Mouse (Mus musculus) liver, embryonic 15.5 days (tissue): Measurements from ENCODE around the gene G6pc2. TPM values are rescaled to one million over a fixed set of nuclear protein-coding genes. Genes with fewer than 3 reads are reported as not detected.

Source experiments
- ATAC-seq: fragments of 200-750 bp; cut with Nextera tagmentation; 2 replicates; pipeline ENCODE4 v1.8.0; 2017; ENCODE audit warnings: moderate number of reproducible peaks, mild to moderate bottlenecking, moderate library complexity; ENCODE audit not compliant: insufficient read depth
- H3K27ac ChIP-seq: fragments of 300-500 bp; sonication (generic); replicated peaks from 2 replicates; pipeline ENCODE4 v1.5.1; 2015; ENCODE audit warnings: mild to moderate bottlenecking, inconsistent platforms
- H3K27me3 ChIP-seq: fragments of 300-500 bp; sonication (generic); 2 replicates; pipeline ENCODE4 v1.6.1; 2015; ENCODE audit warnings: mild to moderate bottlenecking, inconsistent platforms
- H3K36me3 ChIP-seq: fragments of 300-500 bp; sonication (generic); replicated peaks from 2 replicates; pipeline ENCODE4 v1.6.1; 2015; ENCODE audit warnings: moderate library complexity, mild to moderate bottlenecking, inconsistent platforms
- H3K4me1 ChIP-seq: fragments of 300-500 bp; sonication (generic); replicated peaks from 2 replicates; pipeline ENCODE4 v1.6.1; 2015; ENCODE audit warnings: inconsistent platforms
- H3K4me2 ChIP-seq: fragments of 300-500 bp; sonication (generic); 2 replicates; pipeline ENCODE4 v1.6.1; 2015; ENCODE audit warnings: moderate library complexity, mild to moderate bottlenecking, inconsistent platforms
- H3K4me3 ChIP-seq: fragments of 300-500 bp; sonication (generic); replicated peaks from 2 replicates; pipeline ENCODE4 v1.5.1; 2015; ENCODE audit warnings: mild to moderate bottlenecking, inconsistent platforms
- H3K9ac ChIP-seq: fragments of 300-500 bp; sonication (generic); 2 replicates; pipeline ENCODE4 v1.6.1; 2015; ENCODE audit warnings: moderate library complexity, mild to moderate bottlenecking, inconsistent platforms
- H3K9me3 ChIP-seq: fragments of 300-500 bp; sonication (generic); replicated peaks from 2 replicates; pipeline ENCODE4 v1.6.1; 2016; ENCODE audit warnings: inconsistent platforms
- WGBS: fragments of 180-500 bp; shearing (Covaris S2); methylation state at CpG from one replicate; pipeline ENCODE4 v1.1.7; 2015; ENCODE audit warnings: mixed read lengths; ENCODE audit not compliant: insufficient replicate concordance; 5-methylcytosine and 5-hydroxymethylcytosine counted together
- polyA plus RNA-seq: library from polyadenylated mRNA; unstranded; fragments of >200 nt; fragmentation: Nextera tagmentation; extraction: Ambion mirVana; gene quantifications from 2 replicates; pipeline ENCODE4 v1.2.1, GENCODE M21; 2015

G6pc2 gene
- not detected in 2 replicates for polyA plus RNA-seq

GRCm38 (mm10) chr2:69210773-69211172 lies at the start of gene G6pc2:
Gene G6pc2, plus strand, starts transcription at chr2:69211073.
- Histone ChIP-seq H3K36me3 (no peaks in the 10 kb centered on the region), H3K9ac (no peak within 1 kb of the TSS), H3K9me3 (no peaks in the 10 kb centered on the region), H3K4me3 (no peak within 1 kb of the TSS), H3K27me3 (no peaks in the 10 kb centered on the region), H3K4me2 (no peak within 1 kb of the TSS), H3K4me1 (peaks cover 3% of the 10 kb centered on the region; the same call in 1 of the 2 replicates), H3K27ac (no peak within 1 kb of the TSS)
- ATAC-seq, result no peak
- WGBS, result 68% methylated on average over 7 of the region's 7 CpGs

DNA sequence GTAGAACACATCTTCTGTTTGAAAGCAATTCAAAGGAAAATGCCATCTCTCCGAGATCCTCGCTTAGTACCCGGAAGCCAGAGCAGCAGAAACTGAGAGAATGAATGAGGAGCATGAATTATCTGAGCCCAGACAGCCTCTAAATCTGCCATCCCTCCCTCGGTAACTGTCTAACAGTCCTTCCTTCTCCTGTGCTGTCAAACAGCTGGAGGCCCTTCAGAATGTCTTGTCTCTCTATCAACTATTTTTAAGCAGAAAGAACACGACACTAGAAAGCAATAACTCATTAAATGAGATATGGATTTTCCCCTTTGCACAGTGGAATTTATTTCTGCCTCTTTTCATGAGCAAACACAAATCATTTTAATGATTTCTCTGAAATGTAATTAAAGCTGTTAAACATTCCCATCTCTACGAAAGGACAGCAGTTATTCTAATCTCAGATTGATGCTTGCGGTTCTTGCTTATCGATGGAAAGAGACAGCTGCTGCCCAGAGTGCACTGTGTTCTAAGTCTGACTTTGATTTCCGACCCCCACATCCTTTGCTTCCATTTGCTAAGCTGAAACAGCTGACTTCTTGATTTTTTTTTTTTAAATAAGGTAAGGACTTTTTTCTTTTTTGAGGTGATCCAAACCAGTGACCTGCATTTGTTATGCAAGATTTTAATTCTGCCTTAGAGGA lies 40.3 kb upstream of the G6pc2 start:
- no peak overlapping the region for H3K4me3 ChIP-seq
- WGBS, result 58% methylated on average over 9 of the region's 9 CpGs
- ATAC-seq, result no peak

DNA sequence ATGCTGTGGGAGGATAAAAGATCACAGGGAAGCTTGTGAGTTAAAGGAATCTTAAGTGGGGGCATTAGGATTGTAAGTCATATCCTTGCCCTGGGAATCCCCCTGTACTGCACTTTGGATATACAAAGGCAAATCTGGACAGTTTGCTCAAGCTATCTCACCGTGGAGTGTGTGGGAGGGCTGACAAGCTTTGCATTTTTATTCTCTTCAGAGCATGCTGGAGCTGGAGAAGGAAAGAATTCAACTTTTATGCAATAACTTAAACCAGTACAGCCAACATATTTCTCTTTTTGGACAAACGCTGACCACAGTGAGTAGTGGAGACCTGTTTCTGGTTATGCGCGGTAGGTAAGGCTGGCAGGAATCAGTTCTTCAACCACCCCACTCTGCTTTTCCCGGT lies 35.6 kb upstream of the G6pc2 start:
- no peaks in the 10 kb centered on the region for H3K4me1 ChIP-seq
- no peaks in the 10 kb centered on the region for H3K9me3 ChIP-seq
- no peak overlapping the region for H3K4me2 ChIP-seq
- no peaks in the 10 kb centered on the region for H3K27me3 ChIP-seq
- H3K27ac ChIP-seq, result no peak overlapping the region
- H3K9ac ChIP-seq, result no peak overlapping the region
- H3K4me3 ChIP-seq, result no peak overlapping the region
- H3K36me3 ChIP-seq, result no peaks in the 10 kb centered on the region; the same call in 1 of the 2 replicates
- WGBS, result 80% methylated on average over 5 of the region's 5 CpGs
- ATAC-seq, result no peak

More for the DNA sequence above, 40.3 kb upstream of the G6pc2 start:
- H3K4me1 ChIP-seq, result no peaks in the 10 kb centered on the region
- H3K9me3 ChIP-seq, result no peaks in the 10 kb centered on the region
- no peak overlapping the region for H3K9ac ChIP-seq
- H3K36me3 ChIP-seq, result no peaks in the 10 kb centered on the region
- H3K27me3 ChIP-seq, result no peaks in the 10 kb centered on the region
- H3K27ac ChIP-seq, result no peak overlapping the region
- H3K4me2 ChIP-seq, result no peak overlapping the region

DNA sequence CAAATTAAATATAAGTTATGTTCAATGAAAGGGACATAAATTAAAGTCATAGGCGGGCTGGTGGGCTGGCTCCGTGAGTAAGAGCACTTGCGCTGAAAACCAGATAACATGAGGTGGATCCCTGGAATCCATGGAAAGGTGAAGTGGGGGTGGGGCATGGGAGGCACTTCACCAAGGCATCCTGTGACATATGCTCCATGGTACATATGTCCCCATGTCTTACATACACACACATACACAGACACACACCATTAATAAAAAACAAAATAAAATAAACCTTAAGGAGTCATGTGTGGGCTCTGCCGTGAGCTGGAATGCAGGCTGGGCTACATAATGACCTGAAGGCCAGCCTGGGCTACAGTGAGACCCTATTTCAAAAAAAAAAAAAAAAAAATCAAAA lies 31.2 kb upstream of the G6pc2 start:
- Histone ChIP-seq H3K9ac (no peak overlapping the region), H3K4me1 (no peaks in the 10 kb centered on the region), H3K9me3 (no peaks in the 10 kb centered on the region), H3K4me2 (no peak overlapping the region), H3K27me3 (no peaks in the 10 kb centered on the region), H3K36me3 (peaks cover 7% of the 10 kb centered on the region), H3K27ac (no peak overlapping the region), H3K4me3 (no peak overlapping the region)
- no peak for ATAC-seq
- WGBS, result 84% methylated on average over 4 of the region's 4 CpGs

DNA sequence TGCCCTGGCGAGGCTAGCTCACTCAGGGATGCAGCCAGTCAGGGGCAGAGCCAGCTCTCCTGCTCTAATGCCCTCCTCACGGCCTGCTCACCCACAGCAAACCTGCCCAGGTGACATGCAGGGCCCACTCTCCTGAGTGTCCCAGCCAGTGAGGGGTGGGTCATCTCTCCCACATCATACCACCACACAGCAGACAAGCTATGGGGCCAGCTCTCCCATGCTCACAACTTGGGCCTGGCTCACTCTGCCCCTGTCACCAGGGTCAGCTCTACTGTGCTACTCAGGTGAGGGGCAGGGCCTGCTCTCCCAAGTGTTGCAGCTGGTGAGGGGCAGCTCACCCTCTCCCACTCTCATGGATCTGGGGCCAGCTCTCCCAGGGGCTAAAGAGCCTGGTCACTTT lies 22.9 kb upstream of the G6pc2 start:
- H3K27ac ChIP-seq, result no peak overlapping the region
- no peak for ATAC-seq
- H3K36me3 ChIP-seq, result peaks cover 49% of the 10 kb centered on the region
- 72% methylated on average over 2 of the region's 2 CpGs for WGBS
- peaks cover 6% of the 10 kb centered on the region; the same call in 1 of the 2 replicates for H3K4me1 ChIP-seq
- no peaks in the 10 kb centered on the region for H3K9me3 ChIP-seq
- H3K4me2 ChIP-seq, result no peak overlapping the region
- no peak overlapping the region for H3K9ac ChIP-seq
- H3K27me3 ChIP-seq, result no peaks in the 10 kb centered on the region
- no peak overlapping the region for H3K4me3 ChIP-seq

DNA sequence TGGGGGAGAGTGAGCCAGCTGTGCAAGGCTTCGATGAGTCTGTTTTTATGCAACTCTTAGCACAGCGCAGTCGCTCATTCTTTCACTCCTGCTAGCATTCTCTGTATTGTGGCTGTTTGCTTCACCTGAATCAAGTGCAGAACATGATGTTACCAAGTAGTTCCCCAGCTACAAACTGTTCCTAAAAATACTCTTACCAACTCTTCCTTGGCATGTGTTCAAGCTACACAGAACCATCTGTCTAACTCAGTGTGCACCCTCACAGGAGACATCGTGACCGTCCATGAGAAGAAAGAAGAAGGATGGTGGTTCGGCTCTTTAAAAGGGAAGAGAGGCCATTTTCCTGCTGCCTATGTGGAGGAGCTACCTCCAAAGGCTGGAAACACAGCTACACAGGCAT lies 22.1 kb upstream of the G6pc2 start:
- Histone ChIP-seq H3K4me2 (no peak overlapping the region), H3K9ac (no peak overlapping the region), H3K27ac (no peak overlapping the region), H3K36me3 (peaks cover 56% of the 10 kb centered on the region), H3K27me3 (no peaks in the 10 kb centered on the region), H3K4me1 (peaks cover 6% of the 10 kb centered on the region; the same call in 1 of the 2 replicates), H3K9me3 (no peaks in the 10 kb centered on the region), H3K4me3 (no peak overlapping the region)
- ATAC-seq, result no peak
- 65% methylated on average over 6 of the region's 6 CpGs for WGBS

DNA sequence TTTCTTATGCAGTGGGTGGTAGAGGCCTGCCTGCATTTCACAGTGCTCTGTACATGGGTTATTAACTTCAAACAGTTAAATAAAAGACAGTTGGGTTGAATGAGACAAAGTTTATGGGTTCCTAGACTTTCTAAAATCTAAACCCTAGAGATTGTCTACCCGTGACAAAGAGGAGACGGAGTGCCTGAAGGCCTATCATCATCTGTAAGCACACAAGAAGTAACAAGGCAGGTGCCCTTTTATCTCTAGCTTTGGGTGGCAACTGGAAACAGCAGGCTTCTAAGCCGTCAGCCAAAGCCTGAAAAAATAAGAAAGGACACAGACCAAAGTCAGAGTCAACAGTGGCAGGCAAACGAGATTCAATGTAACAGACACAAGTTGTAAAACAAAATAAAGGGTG lies 21.7 kb upstream of the G6pc2 start:
- H3K27ac ChIP-seq, result no peak overlapping the region
- no peak overlapping the region for H3K4me3 ChIP-seq
- no peak overlapping the region for H3K4me2 ChIP-seq
- no peaks in the 10 kb centered on the region for H3K9me3 ChIP-seq
- H3K9ac ChIP-seq, result no peak overlapping the region
- peaks cover 61% of the 10 kb centered on the region for H3K36me3 ChIP-seq
- no peaks in the 10 kb centered on the region for H3K27me3 ChIP-seq
- H3K4me1 ChIP-seq, result peaks cover 6% of the 10 kb centered on the region; the same call in 1 of the 2 replicates
- no peak for ATAC-seq
- 39% methylated on average over 4 of the region's 4 CpGs for WGBS

DNA sequence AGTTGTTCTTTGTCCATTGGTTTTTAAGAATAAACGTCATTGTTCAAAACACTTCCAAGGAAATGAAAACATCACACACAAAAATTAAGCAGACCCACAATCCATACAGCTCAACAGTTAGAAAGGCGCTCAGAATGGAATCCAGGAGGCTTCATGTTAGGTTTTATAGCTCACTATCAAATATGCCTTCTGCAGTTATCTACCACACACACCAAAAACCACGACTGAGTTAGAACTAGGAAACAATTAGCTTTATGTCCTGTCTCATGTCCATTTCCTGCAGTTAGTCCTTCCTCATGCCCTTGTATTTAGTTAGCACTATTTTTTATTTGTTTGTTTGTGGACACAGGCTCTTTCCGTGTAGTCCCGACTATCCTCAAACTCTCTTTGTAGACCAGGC lies 19.8 kb upstream of the G6pc2 start:
- WGBS, result 54% methylated on average over 5 of the region's 5 CpGs
- Histone ChIP-seq H3K27me3 (no peaks in the 10 kb centered on the region), H3K27ac (no peak overlapping the region), H3K9ac (no peak overlapping the region), H3K9me3 (no peaks in the 10 kb centered on the region), H3K4me1 (peaks cover 6% of the 10 kb centered on the region; the same call in 1 of the 2 replicates), H3K4me3 (no peak overlapping the region), H3K36me3 (peaks cover 79% of the 10 kb centered on the region), H3K4me2 (no peak overlapping the region)
- ATAC-seq, result no peak

DNA sequence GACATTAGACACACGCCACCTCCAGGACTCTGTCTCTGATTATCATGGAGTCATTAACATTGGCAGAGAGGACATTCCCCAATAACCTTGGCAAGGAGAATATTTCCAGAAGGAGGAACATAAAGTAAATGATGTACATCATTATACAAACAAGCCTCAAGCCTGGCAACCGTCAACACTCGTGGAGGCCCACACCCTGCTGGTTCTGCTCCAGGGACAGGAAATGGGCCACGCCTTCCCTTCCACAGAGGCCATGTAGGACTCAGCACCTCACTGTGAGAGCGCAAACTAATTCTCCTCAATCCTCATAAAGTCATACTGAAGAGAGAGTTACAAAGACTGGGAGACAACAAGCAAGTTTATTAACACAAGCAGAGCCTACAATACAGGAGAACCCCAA lies 17.3 kb upstream of the G6pc2 start:
- WGBS, result 68% methylated on average over 5 of the region's 5 CpGs
- no peaks in the 10 kb centered on the region for H3K9me3 ChIP-seq
- H3K36me3 ChIP-seq, result peaks cover 81% of the 10 kb centered on the region
- H3K4me1 ChIP-seq, result peaks cover 6% of the 10 kb centered on the region; the same call in 1 of the 2 replicates
- no peak overlapping the region for H3K4me2 ChIP-seq
- ATAC-seq, result no peak
- H3K27me3 ChIP-seq, result no peaks in the 10 kb centered on the region
- no peak overlapping the region for H3K4me3 ChIP-seq
- no peak overlapping the region for H3K27ac ChIP-seq
- H3K9ac ChIP-seq, result no peak overlapping the region

GRCm38 (mm10) chr2:69205185-69205584 lies 5.7 kb upstream of the G6pc2 start:
- Histone ChIP-seq H3K36me3 (peaks cover 30% of the 10 kb centered on the region), H3K9ac (peak overlapping the region; percentile 90), H3K4me2 (peak overlapping the region; percentile 65), H3K9me3 (no peaks in the 10 kb centered on the region), H3K27me3 (no peaks in the 10 kb centered on the region), H3K27ac (peak overlapping the region; percentile 87), H3K4me3 (peak overlapping the region; percentile 81), H3K4me1 (peaks cover 18% of the 10 kb centered on the region)
- ATAC-seq, result no peak
- 12% methylated on average over 6 of the region's 6 CpGs for WGBS

- under 1% methylated on average over 46 of the region's 46 CpGs for WGBS
- peak within 1 kb of the TSS; percentile 81 for H3K4me3 ChIP-seq
- peaks cover 27% of the 10 kb centered on the region for H3K36me3 ChIP-seq
- peak within 1 kb of the TSS; percentile 87 for H3K27ac ChIP-seq
- H3K9ac ChIP-seq, result peak within 1 kb of the TSS; percentile 90
- peaks cover 18% of the 10 kb centered on the region for H3K4me1 ChIP-seq
- ATAC-seq, result peak; percentile 95
- peak within 1 kb of the TSS; percentile 65 for H3K4me2 ChIP-seq
- no peaks in the 10 kb centered on the region for H3K9me3 ChIP-seq
- H3K27me3 ChIP-seq, result no peaks in the 10 kb centered on the region
Measured at GRCm38 (mm10) chr2:69205791-69206351, 5.0 kb upstream of the G6pc2 start, which contains the start of gene Spc25. Gene Spc25, minus strand, starts transcription at chr2:69206194.
